Mouse (Mus musculus) G1E (cell line): ENCODE results near the gene Btbd2.

Source experiments
- CTCF ChIP-seq: IDR thresholded peaks from 2 replicates; pipeline ENCODE4 v1.5.1; 2012; ENCODE audit warnings: low read depth, low read length, inconsistent platforms, mixed read lengths
- GATA1 ChIP-seq: IDR thresholded peaks from 2 replicates; pipeline ENCODE4 v1.6.1; 2012; ENCODE audit warnings: borderline replicate concordance, low read length, inconsistent platforms, mixed read lengths
- GATA2 ChIP-seq: IDR thresholded peaks from 2 replicates; pipeline ENCODE4 v1.6.1; 2012; ENCODE audit warnings: low read depth, low read length, inconsistent platforms, borderline replicate concordance
- POLR2AphosphoS5 ChIP-seq: IDR thresholded peaks from 2 replicates; pipeline ENCODE4 v1.6.1; 2012; ENCODE audit warnings: low read depth, low read length, inconsistent platforms; ENCODE audit not compliant: insufficient replicate concordance
- TAL1 ChIP-seq: conservative IDR thresholded peaks from 2 replicates; pipeline ENCODE4 v1.6.1; 2012; ENCODE audit warnings: low read depth, low read length, inconsistent platforms, mixed read lengths

- TF ChIP-seq CTCF, result no peak
- TF ChIP-seq TAL1, result no peak
- TF ChIP-seq GATA1, result no peak
- TF ChIP-seq POLR2AphosphoS5, result no peak
- no peak for TF ChIP-seq GATA2
These were observed 51.9 kb downstream of the Btbd2 start for GRCm38 (mm10) chr10:80604988-80605387.
